Mouse (Mus musculus): ENCODE results near the gene Gucd1.
"Not testable (repeated sequence)": the region's sequence is repeated elsewhere in the genome, so short reads cannot be mapped to it uniquely, and the experiment has no call there.

Gucd1 gene

DNA sequence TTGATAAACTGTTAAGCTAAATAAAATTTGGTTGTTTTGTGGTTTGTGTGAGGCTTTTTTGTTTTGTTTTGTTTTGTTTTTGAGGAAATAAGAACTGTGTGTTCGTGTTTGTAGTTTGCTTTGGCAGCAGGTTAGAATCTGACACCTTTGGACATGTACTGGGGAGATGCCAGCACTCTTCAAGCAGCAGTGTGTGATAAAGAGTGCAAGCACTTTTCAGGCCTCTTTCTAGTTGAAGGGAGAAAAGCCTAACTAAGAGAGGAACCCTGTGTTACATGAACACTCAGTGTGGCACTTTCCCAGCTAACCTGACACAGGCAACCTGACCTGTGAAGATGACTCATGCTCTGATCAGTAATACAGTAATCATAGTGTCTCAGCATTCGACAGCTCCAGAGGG lies 17.7 kb upstream of the Gucd1 start:
- DNase-seq (ENCODE audit: low read depth, low spot score), result no peak

DNA sequence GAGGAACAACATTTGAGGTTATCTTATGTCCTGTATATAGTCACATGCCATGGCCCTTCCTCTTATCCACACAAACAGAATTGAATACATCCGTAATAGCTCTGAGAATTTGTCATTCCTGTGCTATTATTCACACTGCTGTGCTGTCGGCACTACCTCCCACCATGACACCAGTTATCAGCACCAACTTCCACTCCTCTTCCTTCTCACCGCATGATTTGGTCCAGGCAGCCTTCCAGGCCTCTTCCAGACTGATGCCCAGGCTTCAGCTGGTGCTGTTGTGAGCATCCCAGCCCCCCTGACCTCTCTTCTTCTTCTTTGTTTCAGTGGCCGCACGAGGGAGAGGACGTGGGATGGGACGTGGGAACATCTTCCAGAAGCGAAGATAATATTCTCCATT lies 17.2 kb upstream of the Gucd1 start:
- DNase-seq (ENCODE audit: low read depth, low spot score), result no peak

DNA sequence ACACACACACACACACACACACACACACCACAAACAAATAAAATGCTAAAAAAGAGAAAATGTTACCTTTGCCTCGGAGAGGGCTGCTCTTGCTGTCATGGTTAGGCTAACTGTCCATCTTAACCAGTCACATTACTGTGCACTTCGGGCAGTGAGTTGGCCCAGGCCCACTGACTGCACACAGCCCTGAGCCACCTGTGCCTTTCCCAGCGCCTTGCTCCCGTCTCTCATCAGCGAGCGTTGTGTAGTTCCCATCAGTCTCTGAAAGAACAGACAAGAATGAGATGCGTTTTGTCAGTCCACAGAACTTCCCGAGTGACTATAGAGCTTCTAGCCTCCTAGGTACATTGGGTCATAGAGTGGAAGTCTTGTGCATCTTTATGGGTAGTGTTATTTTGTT lies 16.4 kb upstream of the Gucd1 start:
- DNase-seq (ENCODE audit: low read depth, low spot score), result no peak

DNA sequence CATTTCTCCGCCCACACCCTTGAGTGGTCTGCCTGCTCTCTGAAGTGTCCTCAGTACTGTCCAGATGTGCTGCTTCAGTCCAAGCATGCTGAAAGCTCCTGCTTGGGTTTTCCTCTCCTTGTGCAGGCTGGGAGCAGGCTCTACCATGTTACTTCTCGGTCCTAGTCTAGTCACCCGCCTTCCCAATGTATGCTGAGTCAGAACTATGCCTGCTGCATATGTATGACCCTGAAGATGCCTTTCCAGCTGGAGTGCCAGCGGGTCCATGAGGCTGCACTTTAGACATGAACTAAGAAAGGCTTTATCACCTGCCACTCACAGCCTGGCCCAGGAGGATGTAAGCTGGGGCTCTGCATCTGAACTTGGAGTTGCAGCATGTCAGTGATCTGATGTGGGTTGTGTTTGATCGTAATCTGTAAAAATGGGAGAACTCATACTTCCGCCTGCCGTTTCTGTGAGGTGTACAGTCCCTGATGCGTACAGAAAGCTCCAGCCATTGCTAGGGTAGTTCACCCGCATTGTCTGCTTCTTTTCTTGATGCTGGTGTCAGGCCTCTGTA lies 13.8 kb upstream of the Gucd1 start:
- no peak for DNase-seq (ENCODE audit: low read depth, low spot score)

DNA sequence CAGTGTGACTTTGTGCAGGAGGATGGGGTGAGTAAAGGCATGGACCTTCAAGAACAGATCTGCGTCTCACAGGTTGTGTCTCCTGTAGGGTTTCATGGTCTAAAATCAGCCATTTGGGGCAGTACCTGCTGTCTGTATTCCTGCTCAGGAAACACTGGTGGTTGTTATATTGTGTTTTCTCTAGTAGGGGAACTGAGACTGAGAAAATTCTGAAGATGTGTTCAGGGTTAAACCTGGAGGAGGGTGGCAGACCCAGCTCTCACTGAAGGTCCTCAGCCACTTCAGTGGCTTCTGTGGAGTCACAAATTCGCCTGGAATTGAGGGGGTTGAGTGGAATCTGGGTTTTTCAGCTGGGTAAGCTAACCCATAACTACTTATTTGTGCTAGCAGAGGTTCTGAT lies 12.6 kb upstream of the Gucd1 start:
- no peak for DNase-seq (ENCODE audit: low read depth, low spot score)

DNA sequence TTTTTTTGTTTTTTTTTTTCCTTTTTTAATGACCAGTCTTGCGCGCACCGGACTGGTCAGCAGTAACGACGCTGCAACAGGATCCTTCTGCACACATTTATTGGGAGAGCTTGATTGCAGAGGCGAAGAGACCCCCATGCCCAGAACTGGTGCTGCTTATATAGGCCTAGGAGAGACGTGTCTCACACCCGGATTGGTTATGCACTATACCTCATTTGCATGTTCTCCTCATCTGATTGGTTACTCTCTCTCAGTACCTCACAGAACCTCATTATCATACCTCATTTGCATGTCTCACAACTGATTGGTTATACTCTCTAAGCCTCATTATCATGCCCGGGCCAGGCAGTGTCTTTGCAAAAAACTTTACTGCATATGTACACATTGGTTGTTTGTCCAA lies 7.7 kb upstream of the Gucd1 start:
- DNase-seq (ENCODE audit: low read depth, low spot score), result not testable (repeated sequence)

DNA sequence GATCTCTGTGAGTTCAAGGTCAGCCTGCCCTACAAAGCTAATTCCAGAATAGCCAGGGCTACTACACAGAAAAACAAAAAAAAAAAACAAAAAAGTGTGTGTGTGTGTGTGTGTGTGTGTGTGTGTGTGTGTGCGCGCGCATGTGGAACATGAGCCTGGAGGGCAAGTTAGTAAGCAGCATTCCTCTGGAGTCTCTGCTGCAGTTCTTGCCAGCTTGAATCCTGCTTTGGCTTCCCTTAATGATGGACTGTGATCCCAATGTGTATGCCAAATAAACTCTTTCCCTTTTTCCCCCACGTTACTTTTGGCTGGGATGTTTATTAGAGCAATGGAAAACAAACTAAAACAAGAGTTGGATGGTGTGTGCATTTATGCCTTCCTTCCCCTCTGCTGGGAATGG lies 3.9 kb upstream of the Gucd1 start:
- DNase-seq (ENCODE audit: low read depth, low spot score), result no peak

DNA sequence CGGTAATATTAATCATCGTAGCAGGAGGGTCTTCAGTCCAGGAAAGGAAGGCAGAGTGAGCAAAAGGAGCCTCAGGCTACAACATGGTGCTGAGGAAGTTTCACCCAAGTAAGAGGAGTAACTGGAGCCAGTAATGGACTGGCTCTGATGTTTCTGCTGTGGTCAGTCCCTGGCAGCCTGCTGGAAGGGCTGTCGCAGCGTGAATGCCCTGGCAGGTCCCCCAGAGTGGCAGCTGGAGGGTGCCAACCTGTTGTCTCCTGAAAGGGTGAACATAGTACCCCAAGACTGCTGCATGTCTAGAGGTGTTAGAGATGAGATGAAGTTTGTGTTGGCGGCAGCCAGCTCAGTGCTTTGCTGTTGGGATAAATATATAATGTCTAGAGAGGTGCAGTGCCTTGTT lies 2.8 kb upstream of the Gucd1 start:
- no peak for DNase-seq (ENCODE audit: low read depth, low spot score)

DNA sequence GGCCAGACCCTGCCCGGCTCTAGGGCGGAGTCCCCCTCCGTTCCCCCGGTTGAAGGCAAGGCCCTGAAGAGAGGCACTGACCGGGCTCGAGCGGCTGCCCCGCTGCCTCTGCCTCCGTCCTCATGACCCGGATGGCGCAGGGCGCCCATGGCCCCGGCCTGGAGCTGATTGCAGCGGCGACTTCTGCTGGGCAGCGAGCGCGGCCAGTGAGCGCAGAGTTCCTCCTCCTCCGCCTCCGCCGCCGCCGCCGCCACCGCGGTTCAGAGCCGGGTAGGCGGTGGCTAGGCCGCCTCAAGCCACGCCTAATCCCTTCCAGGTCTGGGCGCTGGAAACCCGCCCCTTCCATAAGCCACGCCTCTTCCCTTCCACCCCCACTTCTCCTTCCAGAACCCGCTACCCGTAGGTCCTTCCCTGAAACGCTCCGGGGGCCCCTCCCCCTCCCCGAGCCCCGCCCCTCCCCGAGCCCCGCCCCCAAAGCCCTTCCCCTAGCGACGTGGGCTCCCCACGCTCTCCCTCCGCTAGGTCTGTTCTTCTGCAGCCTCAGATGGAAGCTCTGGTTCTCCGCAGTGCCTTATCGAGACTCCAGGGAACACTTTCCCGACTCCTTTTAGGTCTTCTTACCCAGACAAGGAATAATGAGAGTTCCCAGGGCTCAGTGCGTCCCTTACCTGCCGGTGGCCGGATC lies 557 bp downstream of the Gucd1 start, which contains the start of gene Snrpd3:
Snrpd3 (plus strand) TSS at position 479 of the 685 bp plus-strand sequence.
- peak; percentile 94 for DNase-seq (ENCODE audit: low read depth, low spot score)

DNA sequence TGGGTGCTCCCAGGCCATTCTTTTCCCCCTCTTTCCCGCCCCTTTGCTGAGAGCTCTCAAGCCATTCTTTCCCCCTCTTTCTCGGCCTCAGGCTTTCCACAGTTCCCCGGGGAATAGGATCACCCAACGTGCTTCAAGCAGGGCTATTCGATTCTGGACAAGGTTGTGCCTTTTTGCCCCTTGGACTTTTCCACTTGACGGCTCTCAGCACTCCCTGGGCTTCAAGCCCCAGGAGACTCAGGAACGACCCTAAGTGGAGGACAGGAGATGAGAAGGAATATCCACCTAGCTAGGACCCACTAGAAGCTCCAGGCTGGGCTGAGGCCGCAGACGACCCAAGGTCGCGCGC lies 1.1 kb downstream of the Gucd1 start:
- DNase-seq (ENCODE audit: low read depth, low spot score), result no peak

DNA sequence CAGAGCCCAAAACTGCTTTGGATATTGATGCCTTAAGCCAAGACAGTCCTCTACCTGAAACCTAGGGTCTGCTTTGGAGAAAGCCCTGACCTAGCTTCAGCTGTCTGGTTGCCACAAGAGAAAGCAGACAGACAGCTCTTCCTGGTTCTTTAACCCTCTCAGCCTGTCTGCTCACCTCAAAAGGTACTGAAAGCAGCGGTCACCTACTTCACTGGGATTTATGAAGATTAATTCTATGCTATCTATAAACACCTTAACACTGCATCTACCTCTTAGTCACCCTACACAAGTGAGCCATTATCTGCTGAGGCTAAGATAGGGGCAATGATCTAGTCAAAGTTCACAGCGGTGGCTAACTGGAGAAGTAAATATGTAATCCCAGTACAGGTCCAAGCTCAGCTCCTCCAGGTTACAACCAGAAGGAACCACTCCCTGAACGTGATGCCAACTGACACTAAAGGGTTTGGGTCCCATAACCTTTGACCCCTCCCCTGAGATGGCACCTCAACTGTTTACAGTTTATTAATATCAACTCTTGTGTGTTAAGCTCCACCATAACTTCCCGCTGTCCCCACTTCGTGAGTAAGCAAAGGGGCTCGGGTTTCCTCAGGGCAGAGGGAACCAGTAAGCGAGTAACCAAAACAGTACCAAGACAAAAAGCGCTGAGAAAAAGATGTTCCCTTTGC lies 1.6 kb downstream of the Gucd1 start:
- no peak for DNase-seq (ENCODE audit: low read depth, low spot score)

DNA sequence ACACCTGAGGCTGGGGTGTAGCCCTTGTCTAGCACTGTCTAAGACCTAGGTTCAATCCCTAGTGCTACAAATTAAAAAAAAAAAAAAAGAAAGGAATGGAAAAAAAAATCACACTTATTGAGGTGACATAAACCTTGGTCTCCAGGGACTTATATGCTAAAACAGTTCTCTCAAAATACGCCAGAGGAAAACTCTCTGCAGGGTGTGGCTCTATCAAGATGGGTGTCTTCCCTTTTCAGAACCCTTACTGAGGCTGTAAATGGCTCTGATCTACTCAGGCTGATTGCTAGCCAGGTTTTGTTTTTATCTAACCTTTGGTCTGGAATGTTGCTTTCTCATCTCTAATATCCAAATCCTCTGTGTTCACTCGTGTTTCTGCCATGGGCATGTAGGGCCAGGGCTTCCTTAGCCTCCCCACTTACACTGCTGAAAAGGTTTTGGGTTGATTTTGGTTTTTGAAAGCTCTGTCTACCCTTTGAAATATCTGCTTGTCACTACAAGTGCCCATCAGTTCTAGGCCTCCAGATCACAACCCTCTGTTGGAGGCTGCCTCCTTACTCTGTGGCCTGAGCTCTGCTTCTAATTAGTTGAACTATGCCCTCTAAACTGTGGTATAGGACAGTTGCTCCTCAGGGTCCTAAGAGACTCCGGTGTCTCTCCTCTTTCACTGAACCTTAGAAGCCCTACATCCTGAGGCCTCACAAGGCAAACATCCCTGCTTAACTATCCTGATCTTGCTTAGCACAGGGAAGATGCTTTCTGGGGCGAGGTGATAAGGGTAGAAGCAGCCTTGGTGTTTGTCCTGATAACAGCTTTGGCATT lies 2.3 kb downstream of the Gucd1 start:
- DNase-seq (ENCODE audit: low read depth, low spot score), result no peak

DNA sequence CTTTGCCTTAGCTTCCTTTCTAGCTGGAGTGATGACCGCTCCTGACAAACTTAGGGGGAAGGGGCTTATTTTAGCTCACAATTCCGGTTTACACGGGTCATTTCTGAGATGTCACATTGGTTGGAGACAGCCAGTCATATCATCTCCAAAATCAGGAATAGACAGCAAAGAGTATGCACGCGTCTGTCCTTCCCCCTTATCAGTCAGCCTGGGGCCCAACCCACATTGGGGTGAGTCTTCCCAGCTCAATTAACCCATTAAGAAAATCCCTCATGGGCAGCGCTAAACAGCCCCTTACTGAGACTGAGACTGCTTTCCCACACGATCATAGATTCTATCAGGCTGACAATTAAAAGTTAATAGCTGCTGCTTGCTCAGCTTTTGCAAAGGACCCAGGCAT lies 3.4 kb downstream of the Gucd1 start:
- no peak for DNase-seq (ENCODE audit: low read depth, low spot score)

DNA sequence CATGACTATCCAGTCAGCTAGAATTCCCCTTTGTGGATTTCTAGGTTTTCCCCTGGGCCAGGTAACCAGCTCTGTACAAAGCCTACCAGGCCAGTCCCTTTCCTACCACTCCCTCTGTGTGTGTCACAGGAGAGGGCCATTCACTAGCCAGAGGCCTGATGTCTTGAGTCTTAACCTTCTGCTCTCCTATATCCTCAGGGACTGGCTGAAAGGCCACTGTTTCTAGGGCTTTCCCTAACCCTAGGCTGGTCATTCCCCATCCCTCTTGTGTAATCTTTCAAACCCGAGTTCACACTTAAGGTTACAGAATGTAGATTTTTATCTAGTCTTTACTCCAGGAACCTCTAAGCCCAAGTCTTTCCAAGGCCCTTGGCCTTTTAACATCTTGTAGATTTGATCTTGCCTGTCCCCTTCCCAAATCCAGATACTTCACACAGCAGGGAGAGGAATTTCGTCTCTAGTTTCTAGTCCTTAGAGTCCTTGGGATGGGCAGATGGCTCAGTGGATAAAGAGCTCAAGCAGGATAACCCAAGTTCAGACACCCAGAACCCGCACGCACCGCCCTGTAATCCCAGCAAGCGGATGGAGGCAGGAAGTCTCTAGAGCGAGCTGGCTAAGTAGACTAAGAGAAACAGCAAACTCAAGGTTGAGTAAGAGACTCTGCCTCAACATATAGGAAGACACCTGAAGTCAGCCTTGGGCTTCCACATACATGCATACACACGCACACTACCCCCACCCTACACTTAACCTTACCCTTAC lies 4.3 kb downstream of the Gucd1 start:
- DNase-seq (ENCODE audit: low read depth, low spot score), result no peak

DNA sequence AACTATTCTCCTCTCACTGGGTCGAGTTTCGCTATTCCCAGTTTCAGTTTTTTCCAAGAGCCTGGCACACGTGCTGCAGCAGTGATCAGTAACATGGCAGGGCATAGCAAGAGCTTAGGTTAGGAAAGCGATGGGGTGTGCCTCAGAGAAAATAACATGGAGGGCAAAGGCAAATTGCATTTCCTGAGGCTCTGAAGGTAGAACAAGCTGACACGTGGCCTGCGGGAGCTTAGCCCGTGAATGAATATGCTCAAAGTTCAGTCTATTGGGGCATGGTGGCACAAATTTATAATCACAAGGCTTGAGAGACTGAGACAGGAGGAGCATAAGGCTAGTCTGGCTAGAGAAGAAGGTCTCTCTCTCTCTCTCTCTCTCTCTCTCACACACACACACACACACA lies 5.0 kb downstream of the Gucd1 start:
- DNase-seq (ENCODE audit: low read depth, low spot score), result no peak

DNA sequence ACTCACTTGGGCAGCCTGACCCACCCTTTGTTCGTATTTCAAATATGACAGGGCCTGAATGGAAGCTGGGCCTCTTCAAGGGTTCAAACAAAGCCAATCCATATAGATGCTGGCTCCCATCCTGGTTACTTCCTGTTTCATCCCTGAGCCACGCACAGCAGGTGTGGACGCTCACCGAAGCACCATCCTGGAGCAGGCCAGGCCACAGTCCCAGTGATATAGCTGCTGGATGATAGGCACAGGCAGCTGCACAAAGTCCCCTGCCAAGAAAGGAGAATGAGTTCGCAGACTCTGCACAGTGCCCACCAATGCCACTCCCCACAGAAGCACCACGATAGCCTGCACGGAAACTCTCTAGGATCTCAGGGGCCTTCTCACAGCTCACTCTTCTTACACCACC lies 5.9 kb downstream of the Gucd1 start:
- DNase-seq (ENCODE audit: low read depth, low spot score), result no peak

DNA sequence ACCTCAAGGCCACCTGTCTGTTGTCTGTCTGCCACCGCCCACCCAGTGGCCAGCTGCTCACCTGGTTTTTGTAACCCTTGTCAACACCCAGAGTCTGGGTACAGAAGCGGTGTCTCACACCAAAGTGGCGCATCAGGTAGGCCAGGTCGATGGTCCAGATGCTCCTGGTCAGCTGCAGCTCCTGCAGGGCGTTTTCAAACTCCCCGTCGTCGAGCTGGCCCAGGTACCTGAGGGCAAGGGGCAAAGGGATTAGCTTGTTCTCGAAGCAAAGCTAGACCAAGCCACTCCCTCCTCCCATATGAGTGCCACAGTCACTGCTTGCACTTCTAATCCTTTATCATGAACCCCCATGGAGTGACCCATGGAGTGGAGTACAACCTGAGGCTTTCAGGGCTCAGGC lies 6.7 kb downstream of the Gucd1 start:
- no peak for DNase-seq (ENCODE audit: low read depth, low spot score)

DNA sequence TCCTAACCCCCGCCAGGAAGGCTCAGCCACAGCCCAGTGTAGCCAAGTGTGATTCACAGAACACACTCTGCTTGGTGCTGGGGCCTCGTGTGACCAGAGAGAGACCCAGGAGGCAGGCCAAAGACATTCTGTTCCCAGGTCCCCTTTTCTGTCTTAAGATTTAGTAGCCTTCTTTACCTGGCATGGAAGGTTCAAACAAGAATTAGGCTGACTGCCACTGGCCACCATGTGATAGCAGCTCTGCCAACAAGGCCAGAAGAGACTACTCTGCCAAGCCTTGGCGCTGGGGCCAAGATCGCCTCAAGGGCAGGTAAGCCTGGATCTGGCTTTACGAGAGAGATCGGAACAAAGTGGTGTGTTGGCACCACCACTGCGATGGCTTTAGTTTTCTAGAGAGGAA lies 7.3 kb downstream of the Gucd1 start:
- DNase-seq (ENCODE audit: low read depth, low spot score), result no peak

DNA sequence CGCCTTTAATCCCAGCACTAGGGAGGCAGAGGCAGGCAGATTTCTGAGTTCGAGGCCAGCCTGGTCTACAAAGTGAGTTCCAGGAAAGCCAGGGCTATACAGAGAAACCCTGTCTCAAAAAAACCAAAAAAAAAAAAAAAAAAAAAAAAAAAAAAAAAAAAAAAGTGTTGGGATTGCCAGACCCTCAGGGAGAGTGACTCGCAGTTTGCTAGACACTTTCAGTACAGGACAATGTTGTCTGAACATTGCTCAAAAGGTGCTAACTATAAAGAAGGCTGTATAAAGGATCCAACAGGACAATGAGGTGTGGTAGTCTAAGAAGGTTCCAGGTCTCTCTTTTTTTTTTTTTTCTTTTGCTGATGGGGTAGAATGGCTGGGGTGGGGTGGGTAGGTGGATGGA lies 11.8 kb downstream of the Gucd1 start:
- DNase-seq (ENCODE audit: low read depth, low spot score), result not testable (repeated sequence)

DNA sequence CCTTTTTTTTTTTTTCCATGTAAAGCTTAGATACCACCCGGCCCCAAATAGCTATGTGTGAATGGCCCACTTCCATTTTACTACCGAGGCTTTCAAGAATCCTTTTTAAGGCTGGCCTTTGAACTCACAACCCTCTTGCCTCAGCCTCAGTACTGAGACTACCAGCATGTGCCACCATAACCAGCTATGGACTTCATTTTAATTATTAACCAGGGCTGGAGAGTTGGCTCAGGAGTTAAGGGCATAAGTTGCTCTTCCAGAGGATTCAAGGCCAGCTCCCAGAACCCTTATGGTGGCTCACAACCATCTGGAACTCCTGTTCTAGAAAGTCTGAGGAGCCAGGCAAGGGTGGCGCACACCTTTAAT lies 12.7 kb downstream of the Gucd1 start:
- no peak for DNase-seq (ENCODE audit: low read depth, low spot score)

DNA sequence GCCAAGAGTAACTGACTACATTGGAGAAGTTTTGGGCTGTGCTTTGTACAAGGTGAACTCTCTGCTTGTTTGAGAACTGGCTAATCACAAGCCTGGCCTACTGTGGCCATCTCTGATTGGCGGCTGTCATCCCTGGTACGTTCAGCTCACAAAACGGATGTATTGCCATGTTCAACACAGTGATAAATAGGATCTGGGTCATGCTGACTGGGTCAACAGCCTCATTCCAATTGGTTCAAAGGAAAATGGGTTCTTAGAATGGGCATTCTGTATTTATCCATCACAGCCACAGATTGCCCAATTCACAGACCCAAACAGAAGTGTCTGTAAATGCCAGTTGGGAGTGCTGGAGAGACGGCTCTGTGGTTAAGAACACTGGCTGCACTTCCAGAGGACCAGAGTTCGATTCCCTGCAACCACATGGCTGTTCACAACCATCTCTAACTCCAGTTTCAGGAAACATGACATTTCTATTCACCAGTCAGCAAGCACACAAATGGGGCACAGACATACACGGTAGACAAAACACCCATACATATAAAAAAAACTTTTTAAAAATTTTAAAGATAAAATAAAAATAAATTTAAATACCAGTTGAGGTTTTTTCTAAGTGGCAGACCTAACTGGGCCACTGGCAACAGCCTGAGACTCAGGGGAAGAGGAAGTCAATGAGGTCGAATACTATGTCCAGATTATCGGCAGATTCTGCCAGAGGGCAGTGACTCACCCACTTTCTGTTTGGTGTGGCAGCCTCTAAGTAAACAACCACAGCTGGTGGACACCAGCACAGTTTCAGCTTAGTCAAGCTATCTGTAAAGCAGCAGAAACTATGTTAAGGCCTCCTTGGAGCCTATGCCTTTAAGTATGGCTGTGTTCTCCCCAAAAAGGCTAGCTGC lies 13.3 kb downstream of the Gucd1 start:
- DNase-seq (ENCODE audit: low read depth, low spot score), result no peak

All from embryo, embryonic 11.5 days (tissue).